Mouse (Mus musculus) stomach, embryonic 14.5 days (tissue): ENCODE data around the gene Teddm2. TPM values are rescaled to one million over a fixed set of nuclear protein-coding genes. Genes with fewer than 3 reads are reported as not detected.

Source experiments
- ATAC-seq: fragments of 200-750 bp; cut with Nextera tagmentation; 2 replicates; pipeline ENCODE4 v1.8.0; 2017; ENCODE audit warnings: low read depth, moderate TSS enrichment; ENCODE audit not compliant: insufficient number of reproducible peaks, insufficient read depth, low FRiP score
- H3K27ac ChIP-seq: fragments of 300-500 bp; sonication (generic); 2 replicates; pipeline ENCODE4 v1.5.1; 2014; ENCODE audit warnings: mild to moderate bottlenecking, low read length, moderate library complexity, mixed read lengths
- H3K27me3 ChIP-seq: fragments of 300-500 bp; sonication (generic); 2 replicates; pipeline ENCODE4 v1.6.1; 2014; ENCODE audit warnings: low read length, control low read depth, mixed read lengths; ENCODE audit not compliant: control insufficient read depth, insufficient read depth
- H3K36me3 ChIP-seq: fragments of 300-500 bp; sonication (generic); 2 replicates; pipeline ENCODE4 v1.6.1; 2014; ENCODE audit warnings: mild to moderate bottlenecking, control low read depth, low read length, moderate library complexity, mixed read lengths; ENCODE audit not compliant: control insufficient read depth, insufficient read depth
- H3K4me1 ChIP-seq: fragments of 300-500 bp; sonication (generic); 2 replicates; pipeline ENCODE4 v1.6.1; 2014; ENCODE audit warnings: low read length, control low read depth, mixed read lengths; ENCODE audit not compliant: control insufficient read depth, insufficient read depth
- H3K4me2 ChIP-seq: fragments of 300-500 bp; sonication (generic); replicated peaks from 2 replicates; pipeline ENCODE4 v1.6.1; 2014; ENCODE audit warnings: low read depth, low read length, control low read depth
- H3K4me3 ChIP-seq: fragments of 300-500 bp; sonication (generic); 2 replicates; pipeline ENCODE4 v1.5.1; 2014; ENCODE audit warnings: low read depth, low read length, control low read depth
- H3K9ac ChIP-seq: fragments of 300-500 bp; sonication (generic); replicated peaks from 2 replicates; pipeline ENCODE4 v1.6.1; 2014; ENCODE audit warnings: low read depth, mild to moderate bottlenecking, control low read depth, low read length, moderate library complexity, mixed read lengths
- H3K9me3 ChIP-seq: fragments of 300-500 bp; sonication (generic); 2 replicates; pipeline ENCODE4 v1.6.1; 2016; ENCODE audit warnings: low read depth, low read length, control low read depth; ENCODE audit not compliant: control insufficient read depth
- WGBS: fragments of 180-500 bp; shearing (Covaris S2); extraction: QIAGEN DNeasy Blood & Tissue Kit; methylation state at CpG from one replicate; pipeline ENCODE4 v1.1.7; 2014; 5-methylcytosine and 5-hydroxymethylcytosine counted together
- polyA plus RNA-seq: library from polyadenylated mRNA; unstranded; fragments of >200 nt; fragmentation: Nextera tagmentation; extraction: Ambion mirVana; gene quantifications from 2 replicates; pipeline ENCODE4 v1.2.1, GENCODE M21; 2014

The Teddm2 gene
- polyA plus RNA-seq, 1 experiment from 2014 or later = 0.46 TPM

GRCm38 (mm10) chr1:153836036-153836435 lies 64.0 kb downstream of the Teddm2 start:
- Histone ChIP-seq H3K27me3 (no peaks in the 10 kb centered on the region), H3K27ac (no peak overlapping the region), H3K4me3 (no peak overlapping the region), H3K4me1 (no peaks in the 10 kb centered on the region), H3K9me3 (no peaks in the 10 kb centered on the region), H3K36me3 (no peaks in the 10 kb centered on the region), H3K4me2 (no peak overlapping the region), H3K9ac (no peak overlapping the region)
- ATAC-seq = no peak
- WGBS = 54% methylated on average over 4 of the region's 4 CpGs

GRCm38 (mm10) chr1:153830746-153831145 lies 69.3 kb downstream of the Teddm2 start:
- ATAC-seq = no peak
- no peak overlapping the region for H3K27ac ChIP-seq
- WGBS = 76% methylated on average over 4 of the region's 4 CpGs
- H3K9me3 ChIP-seq = no peaks in the 10 kb centered on the region
- H3K4me3 ChIP-seq = no peak overlapping the region
- no peak overlapping the region for H3K4me2 ChIP-seq
- no peaks in the 10 kb centered on the region for H3K36me3 ChIP-seq
- H3K27me3 ChIP-seq = no peaks in the 10 kb centered on the region
- no peak overlapping the region for H3K9ac ChIP-seq
- H3K4me1 ChIP-seq = no peaks in the 10 kb centered on the region

- no peak overlapping the region for H3K4me2 ChIP-seq
- H3K27me3 ChIP-seq = no peaks in the 10 kb centered on the region
- no peak for ATAC-seq
- no peak overlapping the region for H3K4me3 ChIP-seq
- H3K9ac ChIP-seq = no peak overlapping the region
- no peak overlapping the region for H3K27ac ChIP-seq
- no peaks in the 10 kb centered on the region for H3K36me3 ChIP-seq
- WGBS = 89% methylated on average over 3 of the region's 3 CpGs
- H3K9me3 ChIP-seq = no peaks in the 10 kb centered on the region
- H3K4me1 ChIP-seq = no peaks in the 10 kb centered on the region
These were observed 79.8 kb downstream of the Teddm2 start for GRCm38 (mm10) chr1:153820216-153820615.

- Histone ChIP-seq H3K27ac (no peak overlapping the region), H3K9me3 (no peaks in the 10 kb centered on the region), H3K27me3 (no peaks in the 10 kb centered on the region), H3K4me2 (no peak overlapping the region), H3K9ac (no peak overlapping the region), H3K4me1 (no peaks in the 10 kb centered on the region), H3K4me3 (no peak overlapping the region), H3K36me3 (no peaks in the 10 kb centered on the region)
- 23% methylated on average over 2 of the region's 2 CpGs for WGBS
- ATAC-seq = no peak
These were observed 85.8 kb downstream of the Teddm2 start for GRCm38 (mm10) chr1:153814278-153814677.

- Histone ChIP-seq H3K9me3 (no peaks in the 10 kb centered on the region), H3K4me1 (no peaks in the 10 kb centered on the region), H3K4me2 (no peak overlapping the region), H3K4me3 (no peak overlapping the region), H3K27ac (no peak overlapping the region), H3K36me3 (no peaks in the 10 kb centered on the region), H3K27me3 (no peaks in the 10 kb centered on the region), H3K9ac (no peak overlapping the region)
- whole genome bisulfite sequencing = 48% methylated on average over 13 of the region's 13 CpGs
- no peak for ATAC-seq
These were observed 92.5 kb downstream of the Teddm2 start for GRCm38 (mm10) chr1:153807390-153807993.

GRCm38 (mm10) chr1:153803530-153803929 lies 96.5 kb downstream of the Teddm2 start:
- H3K4me2 ChIP-seq = no peak overlapping the region
- no peaks in the 10 kb centered on the region for H3K4me1 ChIP-seq
- no peak overlapping the region for H3K27ac ChIP-seq
- WGBS = 71% methylated on average over 8 of the region's 8 CpGs
- no peaks in the 10 kb centered on the region for H3K9me3 ChIP-seq
- no peak overlapping the region for H3K4me3 ChIP-seq
- ATAC-seq = no peak
- H3K27me3 ChIP-seq = no peaks in the 10 kb centered on the region
- no peak overlapping the region for H3K9ac ChIP-seq
- H3K36me3 ChIP-seq = no peaks in the 10 kb centered on the region

- no peak overlapping the region for H3K27ac ChIP-seq
- 85% methylated on average over 7 of the region's 7 CpGs for WGBS
- no peak for ATAC-seq
These were observed 97.3 kb downstream of the Teddm2 start for GRCm38 (mm10) chr1:153802691-153803090.

More at GRCm38 (mm10) chr1:153802691-153803090, 97.3 kb downstream of the Teddm2 start:
- no peaks in the 10 kb centered on the region for H3K27me3 ChIP-seq
- no peak overlapping the region for H3K9ac ChIP-seq
- no peaks in the 10 kb centered on the region for H3K9me3 ChIP-seq
- H3K4me1 ChIP-seq = no peaks in the 10 kb centered on the region
- no peak overlapping the region for H3K4me2 ChIP-seq
- no peak overlapping the region for H3K4me3 ChIP-seq
- no peaks in the 10 kb centered on the region for H3K36me3 ChIP-seq
